Mouse (Mus musculus): ENCODE results near the gene Hoxb8. TPM values are rescaled to one million over a fixed set of nuclear protein-coding genes. Genes with fewer than 3 reads are reported as not detected.
A peak's percentile ranks its signal among the peaks of the same experiment; 100 is the strongest.

The Hoxb8 gene
- polyA plus RNA-seq, 1 experiment from 2014 or later = not detected

DNA sequence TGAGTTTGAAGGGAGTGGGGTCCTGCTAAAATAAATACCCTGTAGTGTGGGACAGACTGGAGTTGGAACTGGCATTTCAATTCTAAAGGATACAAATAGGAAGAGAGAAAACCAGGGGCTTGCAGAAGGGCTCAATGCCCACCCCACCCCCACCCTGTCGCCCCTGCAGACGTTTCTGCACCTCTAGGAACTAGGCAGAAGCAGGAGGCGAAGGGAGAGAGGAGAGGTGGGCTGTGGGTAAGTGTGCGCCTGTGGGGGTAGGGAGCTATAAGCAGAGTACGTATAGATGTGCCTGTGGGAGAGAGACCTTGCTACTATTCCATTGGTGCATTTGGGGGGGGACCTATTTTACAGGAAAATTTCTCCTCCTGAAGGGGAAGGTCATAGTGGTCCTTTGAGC, 46.0 kb downstream of the Hoxb8 start:
- Histone ChIP-seq H3K36me3 (ENCODE audit: control insufficient read depth, insufficient read depth, low read length) (no peaks in the 10 kb centered on the region), H3K27ac (replicated peaks; ENCODE audit: low read depth, low read length) (no peak overlapping the region), H3K4me2 (ENCODE audit: low read length) (no peak overlapping the region), H3K9ac (replicated peaks; ENCODE audit: low read length) (no peak overlapping the region), H3K27me3 (ENCODE audit: control insufficient read depth, insufficient read depth, low read length) (peaks cover 99% of the 10 kb centered on the region), H3K9me3 (ENCODE audit: control insufficient read depth, low read length) (no peaks in the 10 kb centered on the region), H3K4me3 (replicated peaks; ENCODE audit: low read depth, low read length) (no peak overlapping the region), H3K4me1 (ENCODE audit: control insufficient read depth, insufficient read depth, low read length) (no peaks in the 10 kb centered on the region)
- ATAC-seq (ENCODE audit: low FRiP score, low TSS enrichment) = no peak
- DNase-seq = no peak
- 1% methylated on average over 5 of the region's 5 CpGs for WGBS

DNA sequence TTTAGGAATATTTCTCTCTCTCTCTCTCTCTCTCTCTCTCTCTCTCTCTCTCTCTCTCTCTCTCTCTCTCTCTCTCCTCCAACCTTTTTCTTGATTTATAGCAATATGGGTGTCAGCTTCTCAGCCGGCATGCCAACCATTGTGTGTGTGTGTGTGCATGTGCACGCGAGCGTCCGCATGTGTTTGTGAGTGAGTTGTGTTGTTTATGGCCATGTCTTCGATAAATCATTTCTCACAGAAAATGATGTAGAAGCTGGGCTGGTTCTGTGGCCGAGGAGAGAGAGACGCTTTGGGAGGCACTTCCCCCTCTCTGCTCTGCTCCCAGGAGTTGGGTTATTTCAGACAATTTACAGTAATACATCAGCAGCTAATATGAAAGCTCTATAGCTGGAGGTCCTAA, 46.9 kb downstream of the Hoxb8 start:
- Histone ChIP-seq H3K9me3 (ENCODE audit: control insufficient read depth, low read length) (no peaks in the 10 kb centered on the region), H3K36me3 (ENCODE audit: control insufficient read depth, insufficient read depth, low read length) (no peaks in the 10 kb centered on the region), H3K4me3 (replicated peaks; ENCODE audit: low read depth, low read length) (no peak overlapping the region), H3K27me3 (ENCODE audit: control insufficient read depth, insufficient read depth, low read length) (peaks cover 99% of the 10 kb centered on the region), H3K4me2 (ENCODE audit: low read length) (no peak overlapping the region), H3K4me1 (ENCODE audit: control insufficient read depth, insufficient read depth, low read length) (no peaks in the 10 kb centered on the region), H3K9ac (replicated peaks; ENCODE audit: low read length) (no peak overlapping the region), H3K27ac (replicated peaks; ENCODE audit: low read depth, low read length) (no peak overlapping the region)
- ATAC-seq (ENCODE audit: low FRiP score, low TSS enrichment) (no peak), DNase-seq (no peak)
- WGBS = 3% methylated on average over 8 of the region's 8 CpGs

DNA sequence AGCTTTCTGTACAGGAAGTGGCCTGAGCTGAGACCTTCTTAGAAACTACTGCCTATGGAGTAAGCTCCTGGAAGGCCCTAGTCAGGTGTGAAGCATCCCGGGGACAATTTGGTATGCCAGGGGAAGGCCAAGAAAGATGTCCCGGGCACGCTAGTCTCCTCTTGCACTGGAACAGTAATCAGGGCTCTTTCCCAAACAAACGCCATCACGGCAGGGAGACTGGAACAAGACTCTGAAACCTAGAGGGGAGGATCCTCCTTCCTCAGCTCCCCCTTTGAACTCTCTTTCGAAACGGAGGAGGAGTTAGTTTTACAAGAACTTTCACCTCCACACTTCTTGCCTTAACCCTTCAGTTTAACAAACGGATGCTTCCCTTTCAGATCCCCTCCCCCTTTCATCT, 50.4 kb downstream of the Hoxb8 start:
- Histone ChIP-seq H3K4me1 (ENCODE audit: control insufficient read depth, insufficient read depth, low read length) (no peaks in the 10 kb centered on the region), H3K4me3 (replicated peaks; ENCODE audit: low read depth, low read length) (no peak overlapping the region), H3K36me3 (ENCODE audit: control insufficient read depth, insufficient read depth, low read length) (no peaks in the 10 kb centered on the region), H3K9me3 (ENCODE audit: control insufficient read depth, low read length) (no peaks in the 10 kb centered on the region), H3K9ac (replicated peaks; ENCODE audit: low read length) (no peak overlapping the region), H3K4me2 (ENCODE audit: low read length) (no peak overlapping the region), H3K27me3 (ENCODE audit: control insufficient read depth, insufficient read depth, low read length) (peaks cover 100% of the 10 kb centered on the region), H3K27ac (replicated peaks; ENCODE audit: low read depth, low read length) (no peak overlapping the region)
- ATAC-seq (ENCODE audit: low FRiP score, low TSS enrichment) (no peak), DNase-seq (no peak)
- WGBS = under 1% methylated on average over 8 of the region's 8 CpGs

DNA sequence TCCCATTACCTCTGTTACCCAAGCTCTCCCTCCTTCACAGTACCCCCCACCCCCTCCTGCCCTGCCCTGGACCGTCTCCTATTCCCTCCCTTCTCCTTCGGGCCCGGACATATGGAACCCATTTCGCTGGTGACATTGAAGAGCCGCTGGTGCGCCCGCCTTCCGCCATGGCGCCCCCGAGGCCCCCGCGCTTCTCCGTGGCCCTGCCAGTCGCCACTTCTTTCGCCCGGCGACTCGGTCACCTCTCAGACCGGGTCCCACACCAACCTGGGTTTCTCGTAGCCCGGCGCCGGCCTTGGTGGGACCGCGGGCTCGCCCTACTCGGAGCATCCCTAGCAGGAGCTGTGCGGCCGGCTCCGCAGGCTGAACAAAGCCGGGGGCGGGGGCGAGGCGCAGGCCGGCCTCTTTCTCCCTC, 50.9 kb downstream of the Hoxb8 start:
- H3K9me3 ChIP-seq (ENCODE audit: control insufficient read depth, low read length) = no peaks in the 10 kb centered on the region
- WGBS = under 1% methylated on average over 35 of the region's 35 CpGs
- H3K4me1 ChIP-seq (ENCODE audit: control insufficient read depth, insufficient read depth, low read length) = no peaks in the 10 kb centered on the region
- H3K36me3 ChIP-seq (ENCODE audit: control insufficient read depth, insufficient read depth, low read length) = no peaks in the 10 kb centered on the region
- H3K27ac ChIP-seq (replicated peaks; ENCODE audit: low read depth, low read length) = no peak overlapping the region
- ATAC-seq (ENCODE audit: low FRiP score, low TSS enrichment) (no peak), DNase-seq (no peak)
- H3K4me3 ChIP-seq (replicated peaks; ENCODE audit: low read depth, low read length) = no peak overlapping the region
- H3K9ac ChIP-seq (replicated peaks; ENCODE audit: low read length) = no peak overlapping the region
- H3K4me2 ChIP-seq (ENCODE audit: low read length) = no peak overlapping the region
- peaks cover 100% of the 10 kb centered on the region for H3K27me3 ChIP-seq (ENCODE audit: control insufficient read depth, insufficient read depth, low read length)

DNA sequence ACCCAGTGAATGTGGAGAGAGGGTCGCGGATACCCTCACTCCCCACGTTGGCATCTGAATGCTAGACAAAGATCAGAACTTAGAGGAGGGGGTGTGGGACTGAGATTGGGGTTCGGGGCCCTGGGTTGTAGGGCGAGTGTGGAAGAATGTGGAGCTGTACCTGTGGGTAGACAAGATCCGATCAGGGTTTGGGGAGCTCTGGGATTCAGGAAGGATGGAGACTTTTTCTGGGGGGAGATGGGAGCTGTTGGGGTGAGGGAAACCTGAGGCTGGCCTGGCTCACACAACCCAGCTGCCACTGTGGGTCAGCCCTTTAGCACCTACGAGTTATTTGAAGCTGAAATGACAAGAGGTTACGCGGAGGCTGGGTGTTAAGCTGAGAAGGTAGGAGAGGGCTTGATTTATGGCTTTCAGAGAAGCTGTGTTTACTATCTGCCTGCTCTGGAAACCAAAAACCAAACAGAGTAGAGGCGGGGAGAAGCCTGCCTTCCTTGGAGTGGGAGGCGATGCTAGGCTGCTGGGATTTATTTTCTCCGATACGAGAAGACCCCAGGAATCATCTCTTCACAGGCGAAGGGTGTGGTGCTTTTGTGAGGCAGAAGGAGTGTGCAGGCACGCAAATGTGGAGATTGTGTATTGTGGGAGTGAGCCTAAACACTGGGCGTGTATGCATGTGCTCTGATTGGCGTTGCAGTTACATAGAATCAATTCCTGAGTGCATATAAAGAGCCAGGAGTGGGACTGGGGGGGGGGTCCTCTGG, 51.7 kb downstream of the Hoxb8 start:
- Histone ChIP-seq H3K4me1 (ENCODE audit: control insufficient read depth, insufficient read depth, low read length) (no peaks in the 10 kb centered on the region), H3K9ac (replicated peaks; ENCODE audit: low read length) (no peak overlapping the region), H3K36me3 (ENCODE audit: control insufficient read depth, insufficient read depth, low read length) (no peaks in the 10 kb centered on the region), H3K4me2 (ENCODE audit: low read length) (no peak overlapping the region), H3K9me3 (ENCODE audit: control insufficient read depth, low read length) (no peaks in the 10 kb centered on the region), H3K27ac (replicated peaks; ENCODE audit: low read depth, low read length) (no peak overlapping the region), H3K27me3 (ENCODE audit: control insufficient read depth, insufficient read depth, low read length) (peaks cover 100% of the 10 kb centered on the region), H3K4me3 (replicated peaks; ENCODE audit: low read depth, low read length) (no peak overlapping the region)
- ATAC-seq (ENCODE audit: low FRiP score, low TSS enrichment) (no peak), DNase-seq (no peak)
- 2% methylated on average over 17 of the region's 17 CpGs for WGBS

DNA sequence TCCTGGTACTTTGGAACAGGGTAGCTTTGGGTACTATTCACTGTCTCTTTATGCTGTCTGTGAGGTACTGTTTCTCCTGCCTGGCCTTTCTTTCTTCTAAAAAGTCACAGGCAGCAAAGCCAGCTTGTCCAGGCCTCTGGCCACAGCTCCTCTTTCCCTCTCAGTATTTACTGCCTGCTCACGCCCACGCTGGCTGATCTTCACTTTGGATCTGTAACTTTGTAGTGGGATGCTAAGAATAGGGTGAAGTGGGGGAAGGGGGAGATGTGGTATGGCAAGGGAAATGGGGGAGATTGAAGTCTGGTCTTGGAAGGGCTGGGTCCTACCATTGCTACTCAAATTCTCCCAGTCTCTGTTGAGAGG, 52.3 kb downstream of the Hoxb8 start:
- Histone ChIP-seq H3K4me2 (ENCODE audit: low read length) (no peak overlapping the region), H3K9me3 (ENCODE audit: control insufficient read depth, low read length) (no peaks in the 10 kb centered on the region), H3K4me3 (replicated peaks; ENCODE audit: low read depth, low read length) (no peak overlapping the region), H3K4me1 (ENCODE audit: control insufficient read depth, insufficient read depth, low read length) (no peaks in the 10 kb centered on the region), H3K36me3 (ENCODE audit: control insufficient read depth, insufficient read depth, low read length) (no peaks in the 10 kb centered on the region), H3K27ac (replicated peaks; ENCODE audit: low read depth, low read length) (no peak overlapping the region), H3K9ac (replicated peaks; ENCODE audit: low read length) (no peak overlapping the region), H3K27me3 (ENCODE audit: control insufficient read depth, insufficient read depth, low read length) (peaks cover 100% of the 10 kb centered on the region)
- ATAC-seq (ENCODE audit: low FRiP score, low TSS enrichment) (no peak), DNase-seq (no peak)
- WGBS = 0% methylated on average over 2 of the region's 2 CpGs

MicroRNAs within 50 kb of the gene (microRNA counts, 519-probe panel; counts per million panel counts)
- 2,864 counts per million, percentile 10 among the panel's probes with 10 or more counts for microRNA mmu-miR-10a
- not detected for microRNA mmu-miR-196a

Small RNA genes lying within 50 kb of the gene (microRNA-seq; reads per million reads assigned to microRNA genes)
- gene Mir10a (579 reads per million, percentile 75 among the genes with 10 or more reads in this experiment), gene Mir196a-1 (not detected)

Other genes with a start within 250 kb of the Hoxb8 start
- 45.3 and 77.5 TPM in 2 replicates for gene Snf8, start 247.0 kb upstream of the Hoxb8 start, polyA plus RNA-seq (2014; fragmentation: Nextera tagmentation; extraction: Ambion mirVana)
- 32.3 and 32.7 TPM in 2 replicates for gene Ube2z, start 216.5 kb upstream of the Hoxb8 start, polyA plus RNA-seq (2014; fragmentation: Nextera tagmentation; extraction: Ambion mirVana)
- gene Atp5g1, start 206.2 kb upstream of the Hoxb8 start, polyA plus RNA-seq (2014; fragmentation: Nextera tagmentation; extraction: Ambion mirVana) = 679 and 959 TPM in 2 replicates
- not detected in 2 replicates for gene Calcoco2, start 169.9 kb upstream of the Hoxb8 start, polyA plus RNA-seq (2014; fragmentation: Nextera tagmentation; extraction: Ambion mirVana)
- gene Ttll6, start 148.1 kb upstream of the Hoxb8 start, polyA plus RNA-seq (2014; fragmentation: Nextera tagmentation; extraction: Ambion mirVana) = not detected in 2 replicates
- not detected in 2 replicates for gene Hoxb13, start 87.6 kb upstream of the Hoxb8 start, polyA plus RNA-seq (2014; fragmentation: Nextera tagmentation; extraction: Ambion mirVana)
- not detected in 2 replicates for gene Hoxb9, start 10.4 kb upstream of the Hoxb8 start, polyA plus RNA-seq (2014; fragmentation: Nextera tagmentation; extraction: Ambion mirVana)
- not detected in 2 replicates for gene Hoxb7, start 4.7 kb downstream of the Hoxb8 start, polyA plus RNA-seq (2014; fragmentation: Nextera tagmentation; extraction: Ambion mirVana)
- gene Hoxb6, start 10.6 kb downstream of the Hoxb8 start, polyA plus RNA-seq (2014; fragmentation: Nextera tagmentation; extraction: Ambion mirVana) = not detected in 2 replicates
- gene Hoxb5, start 21.4 kb downstream of the Hoxb8 start, polyA plus RNA-seq (2014; fragmentation: Nextera tagmentation; extraction: Ambion mirVana) = not detected in 2 replicates
- not detected in 2 replicates for gene Hoxb4, start 36.4 kb downstream of the Hoxb8 start, polyA plus RNA-seq (2014; fragmentation: Nextera tagmentation; extraction: Ambion mirVana)
- gene Hoxb3, start 41.4 kb downstream of the Hoxb8 start, polyA plus RNA-seq (2014; fragmentation: Nextera tagmentation; extraction: Ambion mirVana) = not detected in 2 replicates
- 0.17 TPM in 1 of 2 replicates, not detected in the other for gene Hoxb2, start 68.6 kb downstream of the Hoxb8 start, polyA plus RNA-seq (2014; fragmentation: Nextera tagmentation; extraction: Ambion mirVana)
- not detected in 2 replicates for gene Hoxb1, start 83.8 kb downstream of the Hoxb8 start, polyA plus RNA-seq (2014; fragmentation: Nextera tagmentation; extraction: Ambion mirVana)
- gene Skap1, start 182.7 kb downstream of the Hoxb8 start, polyA plus RNA-seq (2014; fragmentation: Nextera tagmentation; extraction: Ambion mirVana) = 2.9 and 3.9 TPM in 2 replicates